Mouse (Mus musculus): ENCODE measurements at regions not wholly inside any gene's neighbourhood (a gene's known extent, or its start where the extent isn't known, plus 50 kb on each side); places are given as distances from the start of the nearest gene placed in this dataset.

DNA sequence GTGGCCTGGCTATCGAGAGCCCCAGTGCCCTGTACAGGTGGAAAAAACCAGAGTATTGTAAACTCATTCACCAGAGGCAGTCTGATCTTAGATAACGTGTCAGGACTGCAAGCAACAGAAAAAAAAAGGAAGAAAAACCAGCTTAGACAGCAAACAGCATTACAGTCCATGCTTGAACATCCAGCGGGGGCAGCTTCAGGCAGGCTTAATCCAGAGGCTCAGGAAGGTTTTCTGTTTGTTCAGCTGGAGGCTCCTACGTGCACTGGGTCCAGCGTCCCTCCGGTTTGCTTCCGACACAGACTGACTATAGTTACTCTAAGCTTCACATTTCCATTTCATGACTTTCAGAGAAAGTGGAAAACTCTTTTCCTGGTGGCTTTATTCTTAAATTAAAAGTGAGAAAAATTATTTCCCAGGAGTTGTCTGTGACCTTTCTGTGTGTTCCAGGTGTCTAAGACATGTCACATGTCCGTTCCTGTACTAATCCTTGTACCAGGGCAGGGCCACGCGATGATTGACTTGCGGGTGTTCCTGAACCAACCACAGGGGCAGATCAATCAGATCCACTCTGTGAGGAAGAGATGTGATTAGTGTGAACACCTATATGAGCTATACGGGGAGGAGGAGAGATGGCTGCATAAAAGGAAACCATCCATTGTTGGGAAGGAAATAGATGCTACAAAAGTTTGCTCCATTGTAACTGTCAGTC, 144.4 kb upstream of the Fam241a start:
- TF ChIP-seq POLR2A (IDR thresholded peaks at IDR 0.05; ENCODE audit: borderline replicate concordance, insufficient read depth, low read length) (no peak), CTCF (IDR thresholded peaks at IDR 0.05; ENCODE audit: borderline replicate concordance, insufficient read depth, low read depth, low read length) (no peak)
- Histone ChIP-seq H3K4me1 (ENCODE audit: control insufficient read depth, insufficient read depth, low read length) (no peaks in the 10 kb centered on the region), H3K4me3 (replicated peaks; ENCODE audit: insufficient read depth, low read depth, low read length) (no peak overlapping the region), H3K27me3 (ENCODE audit: control insufficient read depth, insufficient read depth, low read length) (no peaks in the 10 kb centered on the region), H3K27ac (ENCODE audit: insufficient read depth, low read length) (no peak overlapping the region)
- DNase-seq, result no peak
- WGBS, result 81% methylated on average over 12 of the region's 12 CpGs

DNA sequence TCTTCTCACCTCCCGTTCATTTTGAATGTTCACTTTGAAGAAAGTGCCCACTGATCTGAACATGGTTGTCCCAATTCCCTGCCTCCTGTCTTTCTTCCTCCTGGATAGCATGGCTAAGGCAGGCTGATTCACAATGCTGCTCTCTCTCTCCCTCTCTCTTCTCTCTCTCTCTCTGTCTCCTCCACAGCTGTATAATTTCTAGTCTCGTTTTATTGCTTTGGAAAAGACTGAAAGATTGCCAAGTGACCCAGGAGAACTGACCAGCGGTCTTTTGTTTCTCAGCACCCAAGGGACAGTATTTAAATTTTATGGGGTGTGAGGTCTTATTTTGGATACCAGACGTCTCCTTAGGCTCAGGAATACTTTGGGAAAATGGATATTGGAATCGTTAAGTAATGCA, 143.1 kb upstream of the Fam241a start:
- 43% methylated on average over 5 of the region's 5 CpGs for WGBS
- TF ChIP-seq CTCF (IDR thresholded peaks at IDR 0.05; ENCODE audit: borderline replicate concordance, insufficient read depth, low read depth, low read length), result no peak
- TF ChIP-seq POLR2A (IDR thresholded peaks at IDR 0.05; ENCODE audit: borderline replicate concordance, insufficient read depth, low read length), result no peak
- H3K27me3 ChIP-seq (ENCODE audit: control insufficient read depth, insufficient read depth, low read length), result no peaks in the 10 kb centered on the region

DNA sequence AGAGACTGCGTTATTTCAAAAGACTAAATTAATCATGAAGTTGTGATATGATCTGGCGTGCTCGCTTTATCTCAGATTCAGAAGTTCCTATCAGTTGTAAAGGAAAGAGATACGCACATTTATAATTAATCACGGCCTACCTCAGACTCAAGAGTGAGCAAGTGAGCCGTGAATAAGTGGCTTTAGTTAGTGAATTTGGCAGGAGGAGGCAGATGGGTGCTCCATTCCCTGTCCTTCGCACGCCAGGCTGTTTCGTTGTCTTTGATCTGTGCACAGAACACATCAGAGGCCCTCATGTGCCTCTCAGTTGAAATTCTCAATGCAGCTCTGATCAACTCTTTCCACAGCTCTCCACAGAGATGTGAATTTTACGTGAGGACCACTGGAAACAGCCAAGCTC, 140.4 kb upstream of the Fam241a start:
- Histone ChIP-seq H3K4me3 (replicated peaks; ENCODE audit: insufficient read depth, low read depth, low read length) (no peak overlapping the region), H3K27ac (ENCODE audit: insufficient read depth, low read length) (no peak overlapping the region), H3K4me1 (ENCODE audit: control insufficient read depth, insufficient read depth, low read length) (no peaks in the 10 kb centered on the region), H3K27me3 (ENCODE audit: control insufficient read depth, insufficient read depth, low read length) (no peaks in the 10 kb centered on the region)
- WGBS, result 38% methylated on average over 10 of the region's 10 CpGs
- TF ChIP-seq CTCF (IDR thresholded peaks at IDR 0.05; ENCODE audit: borderline replicate concordance, insufficient read depth, low read depth, low read length), result no peak
- no peak for TF ChIP-seq POLR2A (IDR thresholded peaks at IDR 0.05; ENCODE audit: borderline replicate concordance, insufficient read depth, low read length)
- DNase-seq, result no peak

More for the DNA sequence above, 143.1 kb upstream of the Fam241a start:
- no peak overlapping the region for H3K4me3 ChIP-seq (replicated peaks; ENCODE audit: insufficient read depth, low read depth, low read length)
- H3K27ac ChIP-seq (ENCODE audit: insufficient read depth, low read length), result no peak overlapping the region
- no peak for DNase-seq
- H3K4me1 ChIP-seq (ENCODE audit: control insufficient read depth, insufficient read depth, low read length), result no peaks in the 10 kb centered on the region

DNA sequence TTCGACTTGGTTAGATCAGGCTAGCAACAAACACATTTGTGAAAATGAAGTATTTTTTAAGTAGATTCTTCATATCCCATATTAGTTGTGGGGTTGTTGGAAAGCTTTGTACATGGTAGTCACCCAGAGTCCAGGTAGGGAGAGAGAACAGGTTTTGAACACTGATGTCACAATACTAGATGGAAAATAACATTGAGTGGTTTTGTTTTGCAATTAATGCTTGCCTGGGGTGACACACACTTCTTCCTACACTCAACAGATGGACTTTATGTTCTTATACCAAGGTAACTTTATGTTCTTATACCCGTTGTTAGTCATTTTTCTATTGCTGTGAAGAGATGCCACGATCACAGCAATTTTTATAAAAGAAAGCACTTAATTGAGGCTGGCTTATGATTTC, 134.2 kb upstream of the Fam241a start:
- TF ChIP-seq POLR2A (IDR thresholded peaks at IDR 0.05; ENCODE audit: borderline replicate concordance, insufficient read depth, low read length) (no peak), CTCF (IDR thresholded peaks at IDR 0.05; ENCODE audit: borderline replicate concordance, insufficient read depth, low read depth, low read length) (no peak)
- DNase-seq, result no peak
- Histone ChIP-seq H3K4me1 (ENCODE audit: control insufficient read depth, insufficient read depth, low read length) (no peaks in the 10 kb centered on the region), H3K4me3 (replicated peaks; ENCODE audit: insufficient read depth, low read depth, low read length) (no peak overlapping the region), H3K27ac (ENCODE audit: insufficient read depth, low read length) (no peak overlapping the region), H3K27me3 (ENCODE audit: control insufficient read depth, insufficient read depth, low read length) (no peaks in the 10 kb centered on the region)
- WGBS, result 96% methylated on average over 3 of the region's 3 CpGs

DNA sequence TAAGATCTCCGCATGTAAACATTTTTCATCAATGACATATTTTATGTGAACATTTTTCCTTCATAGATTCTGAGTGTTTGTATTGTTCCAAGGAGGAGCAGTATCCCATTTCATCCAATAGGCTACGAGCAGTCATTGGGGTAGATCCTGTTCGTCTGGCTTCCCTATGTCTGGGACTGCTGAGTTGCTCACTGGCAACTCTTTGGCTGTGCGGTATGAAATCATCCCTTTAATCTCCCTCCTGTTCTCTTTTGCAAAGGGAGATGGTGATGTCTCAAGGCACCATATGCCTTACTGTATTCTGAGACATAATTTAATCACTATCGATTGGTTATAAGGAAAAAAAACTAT, 133.4 kb upstream of the Fam241a start:
- DNase-seq, result no peak
- no peak overlapping the region for H3K4me3 ChIP-seq (replicated peaks; ENCODE audit: insufficient read depth, low read depth, low read length)

DNA sequence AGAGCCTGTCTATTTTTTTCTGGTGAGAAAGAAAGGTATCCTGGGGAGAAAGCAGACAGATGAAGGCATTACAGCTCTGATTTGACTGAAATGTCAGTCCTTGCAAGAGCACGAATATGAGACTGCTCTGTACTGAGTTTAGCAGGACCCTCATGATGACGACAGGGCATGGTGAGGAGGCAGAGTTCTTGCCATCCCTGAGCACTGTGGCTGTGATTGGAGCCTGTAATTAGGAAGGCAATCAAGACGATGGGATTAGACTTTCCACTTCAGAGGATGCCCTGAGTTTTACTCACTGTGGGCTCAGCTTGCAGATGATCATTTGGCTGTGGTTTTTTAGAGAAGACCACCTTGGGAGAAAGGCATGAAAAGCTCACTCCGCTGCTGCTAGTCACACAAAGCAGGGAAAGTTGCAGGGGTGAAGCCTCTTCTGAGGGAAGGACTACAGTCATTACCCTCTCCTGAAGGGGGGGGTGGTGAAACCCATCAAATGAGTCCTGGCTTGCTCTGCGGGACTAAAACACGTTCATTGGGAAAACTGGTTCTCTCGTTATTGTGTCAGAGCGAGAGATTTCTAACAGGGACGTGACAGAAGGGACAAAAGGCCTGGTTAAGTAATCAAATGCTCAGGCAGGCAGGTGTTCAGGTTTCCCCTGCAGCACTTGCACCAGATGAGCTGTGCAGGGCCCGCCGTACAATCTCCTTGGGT, 132.9 kb upstream of the Fam241a start:
- WGBS, result 24% methylated on average over 11 of the region's 11 CpGs
- TF ChIP-seq CTCF (IDR thresholded peaks at IDR 0.05; ENCODE audit: borderline replicate concordance, insufficient read depth, low read depth, low read length) (no peak), POLR2A (IDR thresholded peaks at IDR 0.05; ENCODE audit: borderline replicate concordance, insufficient read depth, low read length) (no peak)
- H3K4me3 ChIP-seq (replicated peaks; ENCODE audit: insufficient read depth, low read depth, low read length), result no peak overlapping the region
- H3K4me1 ChIP-seq (ENCODE audit: control insufficient read depth, insufficient read depth, low read length), result no peaks in the 10 kb centered on the region
- DNase-seq, result no peak
- no peaks in the 10 kb centered on the region for H3K27me3 ChIP-seq (ENCODE audit: control insufficient read depth, insufficient read depth, low read length)
- H3K27ac ChIP-seq (ENCODE audit: insufficient read depth, low read length), result no peak overlapping the region

More for the DNA sequence above, 133.4 kb upstream of the Fam241a start:
- 73% methylated on average over 5 of the region's 5 CpGs for WGBS
- no peak for TF ChIP-seq CTCF (IDR thresholded peaks at IDR 0.05; ENCODE audit: borderline replicate concordance, insufficient read depth, low read depth, low read length)
- TF ChIP-seq POLR2A (IDR thresholded peaks at IDR 0.05; ENCODE audit: borderline replicate concordance, insufficient read depth, low read length), result no peak
- H3K4me1 ChIP-seq (ENCODE audit: control insufficient read depth, insufficient read depth, low read length), result no peaks in the 10 kb centered on the region
- no peaks in the 10 kb centered on the region for H3K27me3 ChIP-seq (ENCODE audit: control insufficient read depth, insufficient read depth, low read length)
- no peak overlapping the region for H3K27ac ChIP-seq (ENCODE audit: insufficient read depth, low read length)

DNA sequence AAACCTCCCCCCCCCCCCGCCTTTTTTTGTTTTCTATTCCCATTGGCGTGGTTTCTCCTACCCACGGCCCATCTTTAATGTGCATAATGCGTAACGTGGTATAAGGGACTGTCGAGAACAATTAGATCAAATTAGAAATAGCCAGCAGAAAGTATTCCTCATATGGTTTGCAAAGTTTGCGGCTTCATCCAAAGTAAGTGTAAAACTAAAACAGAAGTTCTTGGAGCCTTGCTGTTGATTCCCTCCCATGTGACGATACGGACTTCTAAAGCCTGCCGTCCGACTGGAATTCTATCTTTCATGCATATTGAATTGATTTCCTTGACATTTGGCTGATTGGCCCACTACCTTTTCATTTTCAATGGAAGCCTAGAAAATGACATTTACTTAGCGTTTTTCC, 128.7 kb upstream of the Fam241a start:
- TF ChIP-seq POLR2A (IDR thresholded peaks at IDR 0.05; ENCODE audit: borderline replicate concordance, insufficient read depth, low read length), result no peak
- no peak for TF ChIP-seq CTCF (IDR thresholded peaks at IDR 0.05; ENCODE audit: borderline replicate concordance, insufficient read depth, low read depth, low read length)
- Histone ChIP-seq H3K4me1 (ENCODE audit: control insufficient read depth, insufficient read depth, low read length) (no peaks in the 10 kb centered on the region), H3K27ac (ENCODE audit: insufficient read depth, low read length) (no peak overlapping the region), H3K4me3 (replicated peaks; ENCODE audit: insufficient read depth, low read depth, low read length) (no peak overlapping the region), H3K27me3 (ENCODE audit: control insufficient read depth, insufficient read depth, low read length) (no peaks in the 10 kb centered on the region)
- DNase-seq, result no peak
- 71% methylated on average over 12 of the region's 12 CpGs for WGBS

DNA sequence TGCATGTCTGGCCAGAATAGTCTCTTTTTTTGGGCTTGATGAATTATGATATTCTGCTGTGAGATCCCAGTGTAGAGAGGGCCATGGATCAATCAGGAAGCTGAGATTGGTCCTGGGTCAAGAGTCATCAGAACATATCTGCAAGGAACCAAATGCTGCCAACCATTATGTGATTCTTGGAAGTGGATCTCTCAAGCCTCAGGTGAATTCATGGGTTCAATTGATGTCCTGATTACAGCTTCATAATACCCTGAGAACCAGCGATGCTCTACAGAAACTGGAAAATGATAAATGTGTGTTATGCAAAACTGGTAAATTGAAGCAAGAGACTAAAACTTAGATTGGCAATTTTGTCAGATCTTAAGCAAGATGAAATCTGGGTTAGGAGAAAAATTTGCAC, 118.8 kb upstream of the Fam241a start:
- WGBS, result 91% methylated on average over 1 of the region's 1 CpGs

More for the DNA sequence above, 118.8 kb upstream of the Fam241a start:
- Histone ChIP-seq H3K4me3 (replicated peaks; ENCODE audit: insufficient read depth, low read depth, low read length) (no peak overlapping the region), H3K4me1 (ENCODE audit: control insufficient read depth, insufficient read depth, low read length) (no peaks in the 10 kb centered on the region), H3K27ac (ENCODE audit: insufficient read depth, low read length) (no peak overlapping the region), H3K27me3 (ENCODE audit: control insufficient read depth, insufficient read depth, low read length) (no peaks in the 10 kb centered on the region)
- TF ChIP-seq CTCF (IDR thresholded peaks at IDR 0.05; ENCODE audit: borderline replicate concordance, insufficient read depth, low read depth, low read length) (no peak), POLR2A (IDR thresholded peaks at IDR 0.05; ENCODE audit: borderline replicate concordance, insufficient read depth, low read length) (no peak)
- DNase-seq, result no peak
